Mouse (Mus musculus) hindbrain, postnatal 0 days (tissue): Measurements from ENCODE around the gene Top2b. TPM values are rescaled to one million over a fixed set of nuclear protein-coding genes. Genes with fewer than 3 reads are reported as not detected.

Experiments
- ATAC-seq: fragments of 200-750 bp; cut with Nextera tagmentation; 2 replicates; pipeline ENCODE4 v1.8.0; 2017; ENCODE audit warnings: mild to moderate bottlenecking, moderate TSS enrichment, moderate library complexity
- DNase-seq: peaks from one replicate; pipeline ENCODE4 v3.0.0-alpha.2; 2015; ENCODE audit warnings: low spot score
- H3K27ac ChIP-seq: fragments of 300-500 bp; sonication (generic); 2 replicates; pipeline ENCODE4 v1.5.1; 2014; ENCODE audit warnings: mild to moderate bottlenecking
- H3K27me3 ChIP-seq: fragments of 300-500 bp; sonication (generic); 2 replicates; pipeline ENCODE4 v1.6.1; 2014; ENCODE audit warnings: low read length, mixed read lengths; ENCODE audit not compliant: insufficient read depth
- H3K36me3 ChIP-seq: fragments of 300-500 bp; sonication (generic); 2 replicates; pipeline ENCODE4 v1.6.1; 2014; ENCODE audit warnings: low read length, mixed read lengths; ENCODE audit not compliant: insufficient read depth
- H3K4me1 ChIP-seq: fragments of 300-500 bp; sonication (generic); 2 replicates; pipeline ENCODE4 v1.6.1; 2014; ENCODE audit warnings: antibody characterized with exemption, low read length, mixed read lengths; ENCODE audit not compliant: insufficient read depth
- H3K4me2 ChIP-seq: fragments of 300-500 bp; sonication (generic); 2 replicates; pipeline ENCODE4 v1.6.1; 2014; ENCODE audit warnings: low read depth, mild to moderate bottlenecking, low read length, moderate library complexity, mixed read lengths
- H3K4me3 ChIP-seq: fragments of 300-500 bp; sonication (generic); 2 replicates; pipeline ENCODE4 v1.5.1; 2014; ENCODE audit warnings: low read length
- H3K9ac ChIP-seq: fragments of 300-500 bp; sonication (generic); replicated peaks from 2 replicates; pipeline ENCODE4 v1.6.1; 2014; ENCODE audit warnings: mild to moderate bottlenecking, low read length, moderate library complexity, mixed read lengths
- H3K9me3 ChIP-seq: fragments of 300-500 bp; sonication (generic); 2 replicates; pipeline ENCODE4 v1.6.1; 2016; ENCODE audit warnings: low read length, mixed read lengths
- CTCF ChIP-seq: IDR thresholded peaks from 2 replicates; pipeline ENCODE4 v1.5.1; 2016; ENCODE audit warnings: antibody characterized with exemption, control low read depth, low read depth
- WGBS: fragments of 180-500 bp; shearing (Covaris S2); extraction: QIAGEN DNeasy Blood & Tissue Kit; methylation state at CpG from one replicate; pipeline ENCODE4 v1.1.7; 2014; 5-methylcytosine and 5-hydroxymethylcytosine counted together
- polyA plus RNA-seq: library from polyadenylated mRNA; unstranded; fragments of >200 nt; fragmentation: Nextera tagmentation; extraction: Ambion mirVana; gene quantifications from 2 replicates; pipeline ENCODE4 v1.2.1, GENCODE M21; 2015
- total RNA-seq: library from RNA; depleted of rRNA; stranded (reverse); fragments of >200 nt; gene quantifications from 2 replicates; pipeline ENCODE4 v1.2.3, GENCODE M21; 2014; rRNA removed

Top2b gene
- total and polyA plus RNA-seq, 2 experiments from 2014 or later: 40.9 to 79.0 TPM

DNA sequence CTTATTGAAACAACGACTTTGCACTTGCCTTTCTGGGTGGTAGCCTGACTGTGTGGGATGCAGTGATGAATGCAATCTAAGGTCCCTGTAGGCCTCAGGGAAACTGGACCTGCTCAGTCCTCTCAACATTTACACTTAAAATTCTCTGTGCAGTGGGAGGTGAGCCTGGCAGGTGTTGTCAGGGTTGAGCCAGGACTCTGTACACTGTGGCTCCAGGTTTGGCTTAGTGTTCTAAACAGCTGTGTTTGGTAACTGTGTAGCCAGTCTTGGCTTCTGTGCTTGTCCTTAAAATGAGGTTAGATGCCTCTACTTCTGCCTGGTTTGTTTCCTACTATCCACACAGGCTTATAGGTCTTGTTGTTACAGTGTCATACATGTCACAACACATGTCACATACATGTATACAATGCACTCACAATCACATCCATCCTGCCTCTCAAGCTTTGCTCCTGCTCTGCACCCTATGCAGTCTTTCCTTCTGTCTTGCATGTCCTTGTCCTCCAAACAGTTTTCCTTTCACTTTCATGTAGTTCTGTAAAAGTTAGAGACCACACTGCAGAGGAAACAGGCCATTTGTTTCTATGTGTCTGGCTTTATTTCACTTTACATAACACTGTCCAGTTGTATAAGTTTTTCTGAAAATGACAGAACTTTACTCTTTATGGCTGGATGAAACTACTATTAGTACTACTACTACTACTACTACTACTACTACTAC lies 113.8 kb downstream of the Top2b start:
- ATAC-seq: no peak
- 90% methylated on average over 1 of the region's 1 CpGs for WGBS
- Histone ChIP-seq H3K4me2 (no peak overlapping the region), H3K9ac (no peak overlapping the region), H3K27me3 (no peaks in the 10 kb centered on the region), H3K4me3 (no peak overlapping the region), H3K4me1 (no peaks in the 10 kb centered on the region), H3K36me3 (no peaks in the 10 kb centered on the region), H3K27ac (no peak overlapping the region), H3K9me3 (no peaks in the 10 kb centered on the region)
- no peak for DNase-seq
- TF ChIP-seq CTCF: no peak

GRCm38 (mm10) chr14:16479521-16479920 lies 114.5 kb downstream of the Top2b start:
- DNase-seq (no peak), ATAC-seq (no peak)
- no peaks in the 10 kb centered on the region for H3K4me1 ChIP-seq
- no peak overlapping the region for H3K4me3 ChIP-seq
- no peak overlapping the region for H3K4me2 ChIP-seq
- no peak overlapping the region for H3K9ac ChIP-seq
- no peak for TF ChIP-seq CTCF
- no peaks in the 10 kb centered on the region for H3K9me3 ChIP-seq
- 78% methylated on average over 2 of the region's 2 CpGs for WGBS
- H3K36me3 ChIP-seq: no peaks in the 10 kb centered on the region
- no peak overlapping the region for H3K27ac ChIP-seq
- H3K27me3 ChIP-seq: no peaks in the 10 kb centered on the region

- no peaks in the 10 kb centered on the region for H3K36me3 ChIP-seq
- ATAC-seq (no peak), DNase-seq (no peak)
- no peak overlapping the region for H3K4me3 ChIP-seq
- 51% methylated on average over 6 of the region's 6 CpGs for WGBS
- H3K9ac ChIP-seq: no peak overlapping the region
- H3K4me2 ChIP-seq: no peak overlapping the region
- no peaks in the 10 kb centered on the region for H3K4me1 ChIP-seq
- H3K27me3 ChIP-seq: no peaks in the 10 kb centered on the region
- H3K9me3 ChIP-seq: no peaks in the 10 kb centered on the region
- H3K27ac ChIP-seq: no peak overlapping the region
- no peak for TF ChIP-seq CTCF
These were observed 115.6 kb downstream of the Top2b start for GRCm38 (mm10) chr14:16480621-16481020.

DNA sequence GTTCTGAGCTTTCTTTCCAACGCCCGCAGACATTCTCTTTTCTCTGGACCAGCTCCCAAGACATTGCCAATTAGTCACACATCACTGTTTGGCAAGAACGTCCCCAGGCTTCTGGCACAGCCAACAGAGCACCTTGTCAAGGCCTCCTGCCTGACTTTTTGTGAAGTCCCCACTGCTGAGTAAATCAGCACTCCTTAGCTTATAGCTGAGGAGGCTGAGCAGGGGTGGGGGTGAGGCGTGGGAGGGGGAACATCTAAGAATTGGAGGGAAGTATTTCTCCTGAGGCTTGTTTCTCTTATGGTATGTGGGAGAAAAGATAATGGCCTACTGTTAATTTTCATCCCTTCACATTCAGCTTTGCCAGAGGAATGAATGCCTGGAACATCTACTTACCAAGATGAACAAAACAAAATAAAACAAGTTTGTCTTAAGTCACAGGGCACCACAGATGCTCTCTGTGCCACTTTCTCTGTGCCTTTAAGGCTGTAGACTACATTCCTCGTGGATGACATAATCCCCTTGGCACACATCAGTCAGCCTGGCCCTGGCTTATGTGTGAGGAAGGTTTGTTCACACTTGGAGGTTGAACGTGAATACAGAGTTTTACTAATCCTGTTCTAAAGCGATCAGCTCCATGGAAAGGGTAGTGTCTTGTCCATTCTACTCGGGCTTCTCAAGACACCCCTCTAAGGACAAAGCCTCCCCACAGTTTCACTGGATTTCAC lies 118.8 kb downstream of the Top2b start:
- H3K9ac ChIP-seq: no peak overlapping the region
- ATAC-seq (peak; percentile 76), DNase-seq (peak; percentile 42)
- H3K4me1 ChIP-seq: no peaks in the 10 kb centered on the region
- no peaks in the 10 kb centered on the region for H3K36me3 ChIP-seq
- TF ChIP-seq CTCF: no peak
- H3K27ac ChIP-seq: no peak overlapping the region
- 27% methylated on average over 8 of the region's 8 CpGs for WGBS
- no peak overlapping the region for H3K4me3 ChIP-seq
- no peak overlapping the region for H3K4me2 ChIP-seq
- no peaks in the 10 kb centered on the region for H3K27me3 ChIP-seq
- H3K9me3 ChIP-seq: no peaks in the 10 kb centered on the region

Other genes with a start within 250 kb of the Top2b start
- gene Ngly1, start 115.9 kb upstream of the Top2b start, total RNA-seq: 15.3 and 24.0 TPM in 2 replicates
- 27.6 and 30.4 TPM in 2 replicates for gene Ngly1, start 115.9 kb upstream of the Top2b start, polyA plus RNA-seq
- 4.0 and 4.6 TPM in 2 replicates for gene Oxsm, start 115.4 kb upstream of the Top2b start, total RNA-seq
- gene Oxsm, start 115.4 kb upstream of the Top2b start, polyA plus RNA-seq: 1.4 and 1.7 TPM in 2 replicates